Mouse (Mus musculus): ENCODE data around the gene AK157302.
"Not testable (repeated sequence)": the region's sequence is repeated elsewhere in the genome, so short reads cannot be mapped to it uniquely, and the experiment has no call there.

The AK157302 gene

GRCm38 (mm10) chr13:21495080-21495479 is at the start of gene AK157302:
TSS of gene AK157302 (plus strand) at chr13:21495223.
- no peak for DNase-seq (ENCODE audit: low read depth)

DNA sequence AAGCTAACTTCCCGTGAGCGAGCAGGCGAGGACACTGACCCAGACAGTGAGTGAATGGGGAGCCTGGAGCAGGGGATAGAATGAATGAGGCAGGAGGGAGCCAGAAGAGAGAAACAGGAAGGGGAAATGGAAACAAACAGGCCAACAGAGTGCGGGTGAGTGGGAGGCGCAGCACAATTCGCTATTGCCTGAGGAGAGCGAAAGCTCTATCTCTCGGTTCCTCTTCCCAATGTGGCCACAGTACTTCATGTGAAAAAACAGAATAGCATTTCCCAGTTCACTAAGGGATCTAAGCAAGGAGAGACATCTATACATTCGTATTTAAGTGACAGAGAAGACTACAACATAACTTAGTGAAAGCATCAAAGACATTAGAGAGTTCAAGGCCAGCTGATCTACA is 48.2 kb upstream of the AK157302 start:
- DNase-seq (ENCODE audit: low read depth) = no peak

DNA sequence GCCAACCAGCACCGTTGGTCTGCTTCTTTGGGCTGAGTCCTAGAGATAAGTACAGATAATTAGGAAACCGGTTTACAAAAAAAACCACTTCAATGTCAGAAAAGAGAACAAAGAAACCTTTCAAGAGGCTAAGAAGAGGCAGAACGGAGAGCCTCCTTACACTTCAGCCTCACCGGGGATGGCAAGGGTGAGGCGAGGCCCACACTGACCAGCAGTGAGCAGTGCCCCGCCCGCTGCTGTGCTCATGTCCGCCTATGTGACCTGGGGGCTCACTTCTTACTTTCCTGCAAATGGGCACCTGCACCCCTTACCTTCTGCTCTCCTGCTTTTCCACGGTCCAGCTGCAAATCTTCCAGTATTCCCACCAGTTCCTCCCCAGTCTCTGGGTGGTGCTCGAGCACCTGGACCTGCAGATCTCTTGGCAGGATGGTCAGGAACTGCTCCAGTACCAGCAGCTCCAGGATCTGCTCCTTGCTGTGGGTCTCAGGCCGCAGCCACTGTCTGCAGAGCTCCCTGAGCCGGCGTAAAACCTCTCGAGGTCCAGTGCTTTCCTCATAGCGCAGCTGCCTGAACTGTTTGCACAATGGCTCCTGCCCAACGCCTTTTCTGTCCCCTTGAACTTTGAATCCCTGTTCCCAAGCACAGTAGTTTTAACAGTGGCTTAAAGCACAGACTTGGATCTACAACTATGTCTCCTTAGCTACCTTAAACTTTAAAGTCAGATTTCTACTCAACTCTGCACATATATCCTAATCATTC is 47.0 kb upstream of the AK157302 start:
- DNase-seq (ENCODE audit: low read depth) = no peak

- DNase-seq (ENCODE audit: low read depth) = no peak
These were observed 42.0 kb upstream of the AK157302 start for GRCm38 (mm10) chr13:21453042-21453441.

DNA sequence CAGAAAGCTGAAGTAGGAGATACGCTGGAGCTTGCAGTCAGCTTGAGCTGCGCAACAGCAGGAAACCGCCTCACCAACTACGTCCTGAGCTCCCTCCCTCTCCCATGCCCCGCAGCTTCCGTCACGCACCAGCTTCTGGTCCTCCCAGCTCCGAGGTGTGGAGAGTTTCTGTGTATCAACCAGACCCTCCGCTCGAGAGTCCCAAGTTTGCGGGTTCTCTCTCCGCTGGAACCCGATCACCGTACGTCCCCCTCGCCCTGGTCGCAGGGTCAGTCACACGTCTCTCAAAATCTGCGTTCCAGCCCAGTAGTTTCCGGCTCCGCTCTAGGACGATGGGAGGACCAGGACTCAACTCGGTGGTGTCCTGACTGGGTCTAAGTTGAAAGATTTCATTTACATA is 41.6 kb upstream of the AK157302 start, which contains the start of gene Zscan26:
Zscan26 (minus strand) TSS at position 282 of the 400 bp plus-strand sequence.
- peak; percentile 68 for DNase-seq (ENCODE audit: low read depth)

GRCm38 (mm10) chr13:21454133-21454532 is 40.9 kb upstream of the AK157302 start:
- DNase-seq (ENCODE audit: low read depth) = no peak

DNA sequence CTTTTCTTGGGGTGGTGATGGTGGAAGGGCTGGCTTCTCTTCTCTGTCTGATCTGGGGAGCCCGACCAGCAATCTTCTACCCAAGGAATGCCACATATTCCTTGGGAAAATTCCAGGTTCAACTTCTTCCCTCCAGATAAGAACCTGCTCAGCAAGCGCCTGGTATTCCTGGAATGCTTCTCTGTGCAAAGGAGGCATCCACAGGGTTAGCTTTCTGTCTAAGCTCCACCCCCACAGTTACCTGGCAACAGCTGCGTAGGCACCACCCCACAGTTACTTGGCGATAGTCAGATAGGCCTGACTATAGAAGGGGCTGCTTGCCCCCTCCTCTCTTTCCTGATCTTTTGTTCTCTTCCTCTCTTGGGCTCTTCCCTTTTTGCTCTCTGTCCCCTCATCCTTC is 38.7 kb upstream of the AK157302 start:
- no peak for DNase-seq (ENCODE audit: low read depth)

GRCm38 (mm10) chr13:21462516-21462915 is 32.5 kb upstream of the AK157302 start:
- DNase-seq (ENCODE audit: low read depth) = not testable (repeated sequence)

DNA sequence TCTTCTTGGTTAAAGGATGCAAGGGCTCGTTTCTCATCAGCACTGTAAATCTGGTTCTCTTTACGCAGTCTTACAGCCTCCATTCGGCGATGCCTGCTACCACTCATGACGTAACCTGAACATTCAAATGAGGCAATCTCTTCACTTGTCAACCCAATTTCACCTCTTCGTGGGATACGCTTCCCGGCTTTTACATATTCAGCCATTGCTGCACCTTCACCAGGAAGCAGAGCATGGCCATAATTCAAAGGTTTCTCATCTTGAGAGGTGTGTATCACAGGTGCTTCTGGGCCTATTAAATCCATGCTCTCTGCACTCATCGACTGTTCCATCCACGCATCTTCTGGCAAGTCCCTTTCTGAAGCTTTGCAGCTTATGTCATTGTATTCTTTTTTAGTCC is 27.7 kb upstream of the AK157302 start:
- DNase-seq (ENCODE audit: low read depth) = no peak

DNA sequence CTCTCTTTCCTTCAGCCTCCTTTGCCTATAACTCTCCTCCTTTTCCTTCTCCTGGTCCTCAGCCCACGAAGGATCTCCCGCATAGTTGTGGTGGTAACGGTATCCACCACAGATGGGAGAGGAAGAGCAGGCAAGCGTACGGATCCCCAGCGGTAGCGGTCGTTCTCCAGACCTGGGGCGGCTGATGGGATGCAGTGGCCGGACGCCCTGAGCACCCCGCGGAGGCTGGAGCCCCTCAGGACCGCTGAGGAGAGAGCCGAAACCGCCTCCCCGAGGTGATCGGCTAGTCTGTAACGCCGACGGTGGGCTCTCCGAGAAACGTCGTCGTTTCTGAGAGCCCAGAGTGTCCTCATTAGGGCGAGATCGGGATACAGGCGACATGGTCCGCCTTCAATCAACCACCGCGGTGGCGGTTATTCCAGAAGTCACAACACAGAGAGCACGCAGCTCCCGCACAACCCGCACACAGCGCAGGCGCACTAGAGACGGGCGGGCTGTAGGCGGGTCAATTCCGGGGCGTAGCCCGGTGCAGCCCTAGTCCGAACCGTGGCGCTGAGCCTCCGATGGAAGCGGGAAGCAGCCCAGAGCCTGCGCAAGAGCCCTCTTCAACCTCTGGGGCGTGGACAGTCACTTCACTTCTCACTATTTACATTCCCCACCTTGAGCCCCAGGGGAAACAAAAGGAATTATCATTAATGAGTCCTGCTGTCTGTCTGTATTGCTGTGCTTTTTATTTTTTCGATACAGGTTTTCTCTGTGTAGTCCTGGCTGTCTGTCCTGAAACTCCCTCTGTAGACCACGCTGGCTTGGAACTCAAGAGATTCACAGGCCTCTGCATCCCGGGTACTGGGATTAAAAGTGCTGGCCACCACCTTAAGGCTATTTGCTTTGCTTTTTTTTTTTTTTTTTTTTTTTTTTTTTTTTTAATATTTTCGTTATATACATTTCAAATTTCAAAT is 26.7 kb upstream of the AK157302 start, which contains the start of gene Nkapl:
Nkapl (minus strand) TSS at position 449 of the 959 bp plus-strand sequence.
- DNase-seq (ENCODE audit: low read depth) = peak; percentile 88

GRCm38 (mm10) chr13:21469097-21469496 is 25.9 kb upstream of the AK157302 start:
- DNase-seq (ENCODE audit: low read depth) = no peak

- no peak for DNase-seq (ENCODE audit: low read depth)
These were observed 22.6 kb upstream of the AK157302 start for GRCm38 (mm10) chr13:21472427-21472826.

GRCm38 (mm10) chr13:21478759-21479670 is 16.0 kb upstream of the AK157302 start, which contains the start of the genes Zkscan4 and Gm10065:
TSS of gene Zkscan4 (plus strand) at chr13:21478907.
TSS of gene Gm10065 (minus strand) at chr13:21479441.
- DNase-seq (ENCODE audit: low read depth) = not testable (repeated sequence)

DNA sequence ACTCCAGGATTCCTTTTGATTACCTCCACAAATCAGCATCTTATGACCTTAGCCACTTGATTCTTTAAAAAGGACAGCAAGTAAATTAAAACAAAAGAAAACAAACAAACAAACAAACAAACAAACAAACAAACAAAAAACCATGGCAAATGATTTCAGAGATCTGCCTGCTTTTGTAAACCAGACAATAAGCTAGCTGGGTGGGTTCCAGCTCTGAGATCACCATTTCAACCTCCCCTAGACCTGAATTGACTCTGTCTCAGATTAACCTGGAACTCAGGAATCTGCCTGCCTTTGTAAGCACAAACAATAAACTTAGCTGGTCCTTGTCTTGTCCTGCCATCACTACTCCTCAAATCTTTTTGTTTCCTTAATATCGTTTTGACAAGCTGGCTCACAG is 8.1 kb upstream of the AK157302 start:
- no peak for DNase-seq (ENCODE audit: low read depth)

DNA sequence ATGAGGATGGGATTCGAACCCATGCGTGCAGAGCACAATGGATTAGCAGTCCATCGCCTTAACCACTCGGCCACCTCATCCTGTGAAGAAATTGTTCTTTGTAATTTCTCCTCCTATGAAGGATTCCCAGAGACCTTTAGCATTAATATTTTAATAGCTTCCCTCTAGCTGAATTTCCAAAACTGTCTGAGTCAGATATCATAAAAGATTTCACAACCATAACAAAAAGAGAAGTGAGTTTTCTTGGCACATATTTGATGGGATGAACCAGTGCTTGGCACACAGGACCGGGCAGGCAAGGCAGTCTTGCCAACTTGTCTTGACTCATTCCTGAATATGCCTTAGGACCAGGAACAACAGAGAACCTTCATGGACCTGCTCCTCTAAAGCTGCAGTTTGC is 2.2 kb upstream of the AK157302 start:
- DNase-seq (ENCODE audit: low read depth) = no peak

GRCm38 (mm10) chr13:21501182-21501581 is 6.2 kb downstream of the AK157302 start, which contains the start of gene Gm11273:
TSS of gene Gm11273 (minus strand) at chr13:21501418.
- DNase-seq (ENCODE audit: low read depth) = not testable (repeated sequence)

DNA sequence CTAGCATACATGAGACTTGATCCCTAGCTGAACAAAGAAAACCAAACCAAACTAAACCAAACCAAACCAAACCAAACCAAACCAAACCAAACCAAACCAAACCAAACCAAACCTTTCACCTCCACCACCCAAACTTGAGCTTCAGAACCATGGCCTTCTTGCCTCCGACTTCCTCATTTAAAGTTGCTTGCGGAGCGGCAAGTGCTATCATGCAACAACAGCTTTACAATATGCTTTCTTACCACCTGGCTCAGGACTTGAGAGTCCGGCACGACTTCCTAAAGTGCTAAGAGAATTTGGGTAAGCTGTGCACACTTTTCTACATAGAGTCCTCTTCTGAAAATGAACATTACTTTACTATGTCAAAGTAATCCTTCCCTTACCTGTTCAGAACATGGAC is 7.3 kb downstream of the AK157302 start:
- DNase-seq (ENCODE audit: low read depth) = no peak

DNA sequence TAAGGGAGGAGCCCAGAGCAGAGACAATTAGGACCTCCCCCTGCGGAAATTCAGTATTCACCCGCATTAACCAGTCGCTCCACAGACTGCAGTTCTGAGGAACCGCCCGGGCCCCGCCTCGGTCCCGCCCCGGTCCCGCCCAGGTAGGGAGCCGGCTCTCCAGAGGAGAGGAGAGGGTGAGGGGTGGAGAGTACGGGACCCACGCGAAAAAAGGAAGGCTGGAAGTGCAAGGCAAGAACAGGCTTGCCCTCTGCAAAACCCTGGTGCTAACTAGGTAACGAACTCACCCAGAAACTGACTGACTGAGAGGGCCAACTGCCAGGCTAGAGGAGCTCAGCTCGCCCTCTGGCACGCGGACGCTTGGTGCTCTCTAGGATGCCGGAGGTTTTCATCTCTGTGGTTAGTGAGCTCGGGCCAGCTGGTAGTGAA is 11.2 kb downstream of the AK157302 start:
- DNase-seq (ENCODE audit: low read depth) = peak; percentile 85

DNA sequence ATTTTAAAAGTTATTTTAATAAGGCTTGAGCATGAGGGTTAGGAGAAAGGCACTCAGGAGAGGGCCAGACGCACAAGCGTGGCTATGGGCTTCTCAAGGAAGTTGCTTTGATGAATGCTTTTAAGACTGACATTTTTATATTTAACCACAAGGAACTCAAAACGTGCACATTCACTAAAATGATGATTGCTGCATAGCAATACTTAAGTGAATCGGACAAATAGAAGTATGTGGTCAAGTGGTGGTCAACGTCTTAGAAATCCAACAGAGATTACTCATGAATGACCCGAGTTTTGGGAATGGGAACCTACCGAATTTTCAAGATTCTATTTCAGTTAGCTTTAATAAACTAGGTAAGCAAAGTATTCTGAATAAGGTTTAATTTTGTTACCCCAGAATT is 35.1 kb downstream of the AK157302 start:
- no peak for DNase-seq (ENCODE audit: low read depth)

GRCm38 (mm10) chr13:21530781-21531201 is 35.8 kb downstream of the AK157302 start, which contains the start of gene Zkscan8:
TSS of gene Zkscan8 (minus strand) at chr13:21531120.
- DNase-seq (ENCODE audit: low read depth) = peak; percentile 82

- no peak for DNase-seq (ENCODE audit: low read depth)
These were observed 47.7 kb downstream of the AK157302 start, which contains the start of gene Olfr1366 for GRCm38 (mm10) chr13:21542708-21543107. TSS of gene Olfr1366 (minus strand) at chr13:21542808.

Measured in c-Kit-positive CD71-positive TER-119-negative erythroid progenitor cells, embryonic 14.5 days (primary cell).